Mouse (Mus musculus) retina, embryonic 14.5 days (tissue): ENCODE results near the gene Ddx43.
"Not testable (repeated sequence)": the region's sequence is repeated elsewhere in the genome, so short reads cannot be mapped to it uniquely, and the experiment has no call there.

ENCODE experiments used
- DNase-seq: peaks from one replicate; pipeline ENCODE4 v3.0.0-alpha.2; 2015; ENCODE audit warnings: low spot score

The Ddx43 gene

GRCm38 (mm10) chr9:78395630-78396351, at the start of gene Ddx43:
Gene Ddx43, plus strand, starts transcription at chr9:78395777.
- DNase-seq = peak; percentile 75

GRCm38 (mm10) chr9:78347004-78347403, 48.6 kb upstream of the Ddx43 start:
- no peak for DNase-seq

- DNase-seq = not testable (repeated sequence)
These were observed 47.2 kb upstream of the Ddx43 start for GRCm38 (mm10) chr9:78348206-78349004.

GRCm38 (mm10) chr9:78349141-78349540, 46.4 kb upstream of the Ddx43 start:
- DNase-seq = not testable (repeated sequence)

GRCm38 (mm10) chr9:78350007-78350406, 45.6 kb upstream of the Ddx43 start:
- not testable (repeated sequence) for DNase-seq

- no peak for DNase-seq
These were observed 43.9 kb upstream of the Ddx43 start for GRCm38 (mm10) chr9:78351504-78352220.

GRCm38 (mm10) chr9:78354665-78355578, 40.7 kb upstream of the Ddx43 start:
- no peak for DNase-seq

- DNase-seq = no peak
These were observed 40.0 kb upstream of the Ddx43 start, which contains the start of gene Gsta2 for GRCm38 (mm10) chr9:78355611-78356010. Gene Gsta2, minus strand, starts transcription at chr9:78355788.

GRCm38 (mm10) chr9:78358053-78358452, 37.5 kb upstream of the Ddx43 start:
- peak; percentile 90 for DNase-seq

- no peak for DNase-seq
These were observed 35.7 kb upstream of the Ddx43 start for GRCm38 (mm10) chr9:78359750-78360483.

GRCm38 (mm10) chr9:78360484-78360872, 35.1 kb upstream of the Ddx43 start:
- DNase-seq = no peak

GRCm38 (mm10) chr9:78363374-78363773, 32.2 kb upstream of the Ddx43 start:
- no peak for DNase-seq

- no peak for DNase-seq
These were observed 30.9 kb upstream of the Ddx43 start for GRCm38 (mm10) chr9:78364701-78365100.

- DNase-seq = no peak
These were observed 29.6 kb upstream of the Ddx43 start for GRCm38 (mm10) chr9:78365850-78366544.

GRCm38 (mm10) chr9:78367959-78368358, 27.6 kb upstream of the Ddx43 start, which contains the start of gene Dppa5a:
Gene Dppa5a, minus strand, starts transcription at chr9:78368177.
- DNase-seq = not testable (repeated sequence)

- DNase-seq = no peak
These were observed 26.8 kb upstream of the Ddx43 start for GRCm38 (mm10) chr9:78368671-78369293.

- no peak for DNase-seq
These were observed 26.2 kb upstream of the Ddx43 start for GRCm38 (mm10) chr9:78369349-78369748.

GRCm38 (mm10) chr9:78369786-78370185, 25.8 kb upstream of the Ddx43 start:
- no peak for DNase-seq

- DNase-seq = no peak
These were observed 24.1 kb upstream of the Ddx43 start for GRCm38 (mm10) chr9:78371441-78371840.
